Mouse (Mus musculus) heart, embryonic 16.5 days (tissue): ENCODE results near the gene Rai1. TPM values are rescaled to one million over a fixed set of nuclear protein-coding genes. Genes with fewer than 3 reads are reported as not detected.

Experiments
- ATAC-seq: fragments of 200-750 bp; cut with Nextera tagmentation; replicated peaks from 2 replicates; pipeline ENCODE4 v1.8.0; 2017; ENCODE audit warnings: moderate number of reproducible peaks; ENCODE audit not compliant: insufficient read depth, low FRiP score; ENCODE audit errors: extremely low read depth
- H3K27ac ChIP-seq: fragments of 300-500 bp; sonication (generic); 2 replicates; pipeline ENCODE4 v1.5.1; 2014; ENCODE audit warnings: mild to moderate bottlenecking, low read length, control low read depth, moderate library complexity
- H3K27me3 ChIP-seq: fragments of 300-500 bp; sonication (generic); 2 replicates; pipeline ENCODE4 v1.6.1; 2014; ENCODE audit warnings: low read length, mixed read lengths; ENCODE audit not compliant: control insufficient read depth, insufficient read depth
- H3K36me3 ChIP-seq: fragments of 300-500 bp; sonication (generic); 2 replicates; pipeline ENCODE4 v1.6.1; 2014; ENCODE audit not compliant: control insufficient read depth, insufficient read depth
- H3K4me1 ChIP-seq: fragments of 300-500 bp; sonication (generic); 2 replicates; pipeline ENCODE4 v1.6.1; 2014; ENCODE audit warnings: low read length, mixed read lengths; ENCODE audit not compliant: control insufficient read depth, insufficient read depth
- H3K4me2 ChIP-seq: fragments of 300-500 bp; sonication (generic); 2 replicates; pipeline ENCODE4 v1.6.1; 2014; ENCODE audit warnings: low read depth, mild to moderate bottlenecking, control low read depth, low read length
- H3K4me3 ChIP-seq: fragments of 300-500 bp; sonication (generic); 2 replicates; pipeline ENCODE4 v1.5.1; 2014; ENCODE audit warnings: mild to moderate bottlenecking, control low read depth, low read length
- H3K9ac ChIP-seq: fragments of 300-500 bp; sonication (generic); 2 replicates; pipeline ENCODE4 v1.6.1; 2014; ENCODE audit warnings: low read length, control low read depth
- H3K9me3 ChIP-seq: fragments of 300-500 bp; sonication (generic); replicated peaks from 2 replicates; pipeline ENCODE4 v1.6.1; 2016; ENCODE audit warnings: low read length; ENCODE audit not compliant: control insufficient read depth
- WGBS: fragments of 180-500 bp; shearing (Covaris S2); extraction: QIAGEN DNeasy Blood & Tissue Kit; methylation state at CpG from one replicate; pipeline ENCODE4 v1.1.7; 2014; 5-methylcytosine and 5-hydroxymethylcytosine counted together
- polyA plus RNA-seq: library from polyadenylated mRNA; unstranded; fragments of >200 nt; fragmentation: Nextera tagmentation; extraction: Ambion mirVana; gene quantifications from 2 replicates; pipeline ENCODE4 v1.2.1, GENCODE M21; 2015

The Rai1 gene
- polyA plus RNA-seq, 1 experiment from 2014 or later: 15.7 TPM

GRCm38 (mm10) chr11:60185396-60186231 is 80.8 kb downstream of the Rai1 start:
- Histone ChIP-seq H3K27me3 (no peaks in the 10 kb centered on the region), H3K36me3 (peaks cover 45% of the 10 kb centered on the region), H3K4me1 (peaks cover 57% of the 10 kb centered on the region), H3K4me3 (no peak overlapping the region), H3K4me2 (peak overlapping the region; percentile 28), H3K9ac (peak overlapping the region; percentile 42; the same call in 1 of the 2 replicates), H3K9me3 (no peaks in the 10 kb centered on the region), H3K27ac (peak overlapping the region; percentile 57)
- no peak for ATAC-seq
- WGBS: 61% methylated on average over 20 of the region's 20 CpGs

- peaks cover 45% of the 10 kb centered on the region for H3K4me1 ChIP-seq
- H3K9ac ChIP-seq: no peak overlapping the region
- no peaks in the 10 kb centered on the region for H3K27me3 ChIP-seq
- no peaks in the 10 kb centered on the region for H3K9me3 ChIP-seq
- H3K4me2 ChIP-seq: no peak overlapping the region
- WGBS: 88% methylated on average over 11 of the region's 11 CpGs
- H3K4me3 ChIP-seq: no peak overlapping the region
- no peak overlapping the region for H3K27ac ChIP-seq
- H3K36me3 ChIP-seq: peaks cover 52% of the 10 kb centered on the region
- ATAC-seq: no peak
Measured at GRCm38 (mm10) chr11:60187070-60187469, 82.3 kb downstream of the Rai1 start.

GRCm38 (mm10) chr11:60188275-60188853 is 83.6 kb downstream of the Rai1 start:
- H3K4me1 ChIP-seq: peaks cover 32% of the 10 kb centered on the region
- no peaks in the 10 kb centered on the region for H3K27me3 ChIP-seq
- no peak overlapping the region for H3K4me3 ChIP-seq
- peaks cover 52% of the 10 kb centered on the region for H3K36me3 ChIP-seq
- 86% methylated on average over 25 of the region's 25 CpGs for WGBS
- no peaks in the 10 kb centered on the region for H3K9me3 ChIP-seq
- no peak for ATAC-seq
- no peak overlapping the region for H3K9ac ChIP-seq
- no peak overlapping the region for H3K4me2 ChIP-seq
- H3K27ac ChIP-seq: no peak overlapping the region

DNA sequence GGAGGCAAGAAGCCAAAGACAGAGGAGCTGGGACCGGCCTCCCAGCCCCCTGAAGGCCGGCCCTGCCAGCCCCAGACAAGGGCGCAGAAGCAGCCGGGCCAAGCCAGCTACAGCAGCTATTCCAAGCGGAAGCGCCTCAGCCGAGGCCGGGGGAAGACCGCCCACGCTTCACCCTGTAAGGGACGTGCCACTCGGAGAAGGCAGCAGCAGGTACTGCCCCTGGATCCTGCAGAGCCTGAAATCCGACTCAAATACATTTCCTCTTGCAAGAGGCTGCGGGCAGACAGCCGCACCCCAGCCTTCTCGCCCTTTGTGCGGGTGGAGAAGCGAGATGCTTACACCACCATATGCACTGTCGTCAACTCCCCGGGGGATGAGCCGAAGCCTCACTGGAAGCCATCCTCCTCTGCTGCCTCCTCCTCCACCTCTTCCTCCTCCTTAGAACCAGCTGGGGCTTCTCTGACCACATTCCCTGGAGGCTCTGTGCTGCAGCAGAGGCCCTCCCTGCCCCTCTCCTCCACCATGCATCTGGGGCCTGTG is 84.8 kb downstream of the Rai1 start:
- H3K4me2 ChIP-seq: no peak overlapping the region
- no peaks in the 10 kb centered on the region for H3K27me3 ChIP-seq
- peaks cover 20% of the 10 kb centered on the region for H3K4me1 ChIP-seq
- peaks cover 61% of the 10 kb centered on the region for H3K36me3 ChIP-seq
- H3K9ac ChIP-seq: 0 out of 2 replicates have a peak overlapping the region, but pooled peaks have one; percentile 23
- no peak; the same call in 1 of the 2 replicates for ATAC-seq
- 67% methylated on average over 21 of the region's 21 CpGs for WGBS
- H3K4me3 ChIP-seq: no peak overlapping the region
- H3K27ac ChIP-seq: peak overlapping the region; percentile 56
- peaks cover 2% of the 10 kb centered on the region; the same call in 1 of the 2 replicates for H3K9me3 ChIP-seq

DNA sequence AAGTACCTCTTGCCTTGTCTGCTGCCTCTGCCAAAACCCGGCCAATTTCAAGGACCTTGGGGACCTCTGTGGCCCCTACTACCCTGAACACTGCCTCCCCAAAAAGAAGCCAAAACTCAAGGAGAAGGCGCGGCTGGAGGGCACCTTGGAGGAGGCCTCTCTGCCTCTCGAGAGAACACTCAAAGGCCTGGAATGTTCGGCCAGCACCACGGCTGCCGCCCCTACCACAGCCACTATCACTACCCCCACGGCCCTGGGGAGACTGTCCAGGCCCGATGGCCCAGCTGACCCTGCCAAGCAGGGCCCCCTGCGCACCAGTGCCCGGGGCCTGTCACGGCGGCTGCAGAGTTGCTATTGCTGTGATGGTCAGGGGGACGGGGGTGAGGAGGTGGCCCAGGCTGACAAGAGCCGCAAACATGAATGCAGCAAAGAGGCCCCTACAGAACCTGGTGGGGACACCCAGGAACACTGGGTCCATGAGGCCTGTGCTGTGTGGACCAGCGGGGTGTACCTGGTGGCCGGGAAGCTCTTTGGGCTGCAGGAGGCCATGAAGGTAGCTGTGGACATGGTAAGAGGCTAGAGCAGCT is 85.3 kb downstream of the Rai1 start:
- no peak for ATAC-seq
- no peak overlapping the region for H3K4me3 ChIP-seq
- H3K36me3 ChIP-seq: peaks cover 67% of the 10 kb centered on the region
- no peaks in the 10 kb centered on the region for H3K27me3 ChIP-seq
- peaks cover 14% of the 10 kb centered on the region for H3K4me1 ChIP-seq
- 0 out of 2 replicates have a peak overlapping the region, but pooled peaks have one; percentile 23 for H3K9ac ChIP-seq
- 77% methylated on average over 17 of the region's 17 CpGs for WGBS
- H3K4me2 ChIP-seq: no peak overlapping the region
- H3K9me3 ChIP-seq: peaks cover 6% of the 10 kb centered on the region; the same call in 1 of the 2 replicates
- H3K27ac ChIP-seq: peak overlapping the region; percentile 56; the same call in 1 of the 2 replicates

GRCm38 (mm10) chr11:60192534-60192933 is 87.7 kb downstream of the Rai1 start:
- Histone ChIP-seq H3K4me1 (peaks cover 9% of the 10 kb centered on the region), H3K27me3 (no peaks in the 10 kb centered on the region)
- ATAC-seq: no peak

DNA sequence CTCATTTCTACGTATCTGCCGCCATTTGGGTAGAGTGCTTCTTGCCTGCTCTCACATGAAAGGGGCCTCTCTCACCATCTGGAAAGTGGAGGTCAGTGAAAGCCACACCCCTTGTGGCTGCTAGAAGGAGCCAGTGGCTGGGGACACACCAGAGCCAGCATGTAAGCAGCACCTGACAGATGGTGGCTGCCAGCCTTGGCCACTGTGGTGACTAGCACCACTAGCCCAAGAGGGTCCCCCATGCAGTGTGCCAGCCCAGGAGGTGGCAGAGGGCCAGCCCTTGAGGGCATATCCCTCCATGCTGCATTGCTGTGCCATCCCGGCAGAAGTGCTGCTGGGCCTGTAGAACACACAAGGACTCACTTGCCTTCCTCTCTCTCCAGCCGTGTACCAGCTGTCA is 88.7 kb downstream of the Rai1 start:
- Histone ChIP-seq H3K36me3 (peaks cover 48% of the 10 kb centered on the region), H3K9ac (no peak overlapping the region), H3K9me3 (peaks cover 6% of the 10 kb centered on the region; the same call in 1 of the 2 replicates), H3K4me1 (peaks cover 9% of the 10 kb centered on the region), H3K4me2 (no peak overlapping the region), H3K27ac (no peak overlapping the region), H3K27me3 (no peaks in the 10 kb centered on the region), H3K4me3 (no peak overlapping the region)
- 74% methylated on average over 4 of the region's 4 CpGs for WGBS
- no peak for ATAC-seq

More at GRCm38 (mm10) chr11:60192534-60192933, 87.7 kb downstream of the Rai1 start:
- no peak overlapping the region for H3K4me2 ChIP-seq
- no peak overlapping the region for H3K4me3 ChIP-seq
- H3K27ac ChIP-seq: no peak overlapping the region
- no peak overlapping the region for H3K9ac ChIP-seq
- peaks cover 57% of the 10 kb centered on the region for H3K36me3 ChIP-seq
- peaks cover 6% of the 10 kb centered on the region; the same call in 1 of the 2 replicates for H3K9me3 ChIP-seq
- WGBS: 69% methylated on average over 6 of the region's 6 CpGs

DNA sequence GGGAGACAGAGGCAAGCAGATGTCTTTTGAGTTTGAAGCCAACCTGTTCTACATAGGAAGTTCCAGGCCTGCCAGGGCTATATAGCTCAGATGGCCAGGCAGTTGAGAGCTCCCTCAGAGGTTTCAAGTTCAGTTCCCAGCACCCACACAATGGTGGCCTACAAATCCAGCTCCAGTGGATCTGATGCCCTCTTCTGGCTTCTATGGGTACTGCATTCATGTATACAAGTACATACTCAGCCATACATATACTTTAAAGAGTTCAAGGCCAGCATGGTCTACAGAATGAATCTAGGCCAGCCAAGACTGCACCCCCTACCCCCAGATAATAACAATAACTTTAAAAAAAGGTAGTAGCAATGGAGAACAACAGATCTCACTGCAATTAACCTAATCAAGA is 90.3 kb downstream of the Rai1 start:
- Histone ChIP-seq H3K4me3 (no peak overlapping the region), H3K27ac (no peak overlapping the region), H3K4me1 (peaks cover 9% of the 10 kb centered on the region), H3K9me3 (peaks cover 6% of the 10 kb centered on the region; the same call in 1 of the 2 replicates), H3K4me2 (no peak overlapping the region), H3K36me3 (peaks cover 45% of the 10 kb centered on the region), H3K9ac (no peak overlapping the region), H3K27me3 (no peaks in the 10 kb centered on the region)
- no peak for ATAC-seq
